Mouse (Mus musculus) R1 (cell line): ENCODE data around the gene Pcnt.

Experiments used
- DNase-seq: peaks from one replicate; pipeline ENCODE4 v3.0.0-alpha.2; 2018; ENCODE audit warnings: low read depth, low spot score

The Pcnt gene

DNA sequence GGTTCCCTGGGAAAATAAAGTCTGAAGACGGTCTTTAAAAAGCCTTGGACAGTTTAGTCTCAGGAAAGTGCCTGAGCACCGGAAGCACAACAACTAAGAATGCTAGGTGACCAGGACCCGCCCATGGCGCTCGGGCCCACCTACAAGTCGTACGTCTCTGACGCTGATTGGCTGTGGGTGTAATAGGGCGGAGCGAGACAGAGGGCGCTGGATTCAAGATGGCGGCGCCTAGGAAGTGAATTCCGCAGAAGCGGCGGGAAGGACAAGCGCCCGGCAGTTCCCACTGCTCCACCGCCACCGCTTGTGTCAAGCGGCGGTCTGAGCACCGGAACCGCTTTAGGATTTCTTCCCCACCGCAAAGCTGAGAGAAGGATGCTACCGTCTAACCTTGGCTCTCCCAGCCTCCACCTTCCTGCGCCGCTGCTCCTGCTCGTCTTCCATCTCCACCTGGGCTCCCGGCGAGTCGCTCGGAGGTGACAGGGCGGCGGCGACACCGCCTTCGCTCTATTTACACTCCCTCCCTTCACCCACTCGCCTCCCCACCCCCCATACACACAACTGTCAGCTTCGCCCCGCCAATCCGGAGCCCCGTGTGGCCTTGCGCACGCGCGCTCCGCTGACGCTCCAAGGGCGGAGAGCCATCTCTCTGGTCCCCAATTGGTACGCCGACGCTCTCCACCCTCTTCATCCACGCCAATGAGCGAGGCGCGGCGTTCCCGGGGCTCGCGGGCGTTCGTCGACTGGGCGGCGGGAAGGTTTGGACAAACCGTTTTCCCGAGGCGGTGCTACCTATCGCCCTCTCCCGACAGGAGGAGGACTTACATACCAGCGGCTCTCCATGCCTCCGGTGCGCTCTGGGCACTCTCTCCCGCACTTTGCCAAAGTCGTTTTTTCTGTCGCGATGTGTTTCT lies at the start of gene Pcnt:
Gene Pcnt, minus strand, starts transcription at position 609 of the 911 bp plus-strand sequence.
- peak; percentile 99 for DNase-seq

GRCm38 (mm10) chr10:76489205-76489604 lies 46.6 kb upstream of the Pcnt start:
- no peak for DNase-seq

DNA sequence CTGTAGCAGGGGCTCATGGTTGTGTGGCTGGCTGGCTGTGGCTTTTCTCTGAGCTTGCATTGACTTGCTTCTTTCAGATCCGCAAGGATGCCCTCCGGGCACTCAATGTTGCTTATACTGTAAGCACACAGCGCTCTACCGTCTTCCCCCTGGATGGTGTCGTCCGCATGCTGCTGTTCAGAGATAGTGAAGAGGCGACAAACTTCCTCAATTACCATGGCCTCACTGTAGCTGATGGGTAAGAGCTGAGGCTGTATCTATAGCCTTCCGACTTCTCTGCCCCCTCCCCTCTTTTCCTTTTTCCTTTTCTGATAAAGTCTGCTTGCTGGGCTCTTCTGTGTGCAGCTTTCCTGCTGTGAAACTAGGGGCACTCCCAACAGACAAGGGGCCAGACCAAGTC lies 45.7 kb upstream of the Pcnt start:
- DNase-seq: no peak

GRCm38 (mm10) chr10:76486302-76486701 lies 43.7 kb upstream of the Pcnt start:
- DNase-seq: no peak

- DNase-seq: no peak
These were observed 38.9 kb upstream of the Pcnt start for GRCm38 (mm10) chr10:76481480-76481879.

- peak; percentile 65 for DNase-seq
These were observed 38.3 kb upstream of the Pcnt start for GRCm38 (mm10) chr10:76480851-76481250.

DNA sequence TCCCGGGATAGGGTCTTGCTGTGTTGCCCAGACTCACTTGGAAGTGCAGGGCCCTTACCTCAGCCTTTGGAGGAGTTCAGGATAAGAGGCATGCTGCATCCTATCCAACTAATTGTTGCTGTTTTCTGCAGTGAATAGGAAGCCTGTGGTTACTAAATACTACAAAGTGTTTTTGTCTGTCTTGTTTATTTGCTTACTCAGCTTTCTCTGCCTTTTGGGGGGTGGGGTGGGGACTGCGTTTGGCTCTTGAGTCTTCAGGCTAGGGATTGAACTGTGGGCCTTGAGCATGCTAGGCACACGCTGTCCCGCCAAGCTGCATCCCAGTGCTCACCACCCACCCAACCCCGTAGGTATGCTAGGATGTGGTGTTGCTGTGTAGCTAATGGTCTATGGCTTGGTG lies 31.2 kb upstream of the Pcnt start:
- DNase-seq: no peak

DNA sequence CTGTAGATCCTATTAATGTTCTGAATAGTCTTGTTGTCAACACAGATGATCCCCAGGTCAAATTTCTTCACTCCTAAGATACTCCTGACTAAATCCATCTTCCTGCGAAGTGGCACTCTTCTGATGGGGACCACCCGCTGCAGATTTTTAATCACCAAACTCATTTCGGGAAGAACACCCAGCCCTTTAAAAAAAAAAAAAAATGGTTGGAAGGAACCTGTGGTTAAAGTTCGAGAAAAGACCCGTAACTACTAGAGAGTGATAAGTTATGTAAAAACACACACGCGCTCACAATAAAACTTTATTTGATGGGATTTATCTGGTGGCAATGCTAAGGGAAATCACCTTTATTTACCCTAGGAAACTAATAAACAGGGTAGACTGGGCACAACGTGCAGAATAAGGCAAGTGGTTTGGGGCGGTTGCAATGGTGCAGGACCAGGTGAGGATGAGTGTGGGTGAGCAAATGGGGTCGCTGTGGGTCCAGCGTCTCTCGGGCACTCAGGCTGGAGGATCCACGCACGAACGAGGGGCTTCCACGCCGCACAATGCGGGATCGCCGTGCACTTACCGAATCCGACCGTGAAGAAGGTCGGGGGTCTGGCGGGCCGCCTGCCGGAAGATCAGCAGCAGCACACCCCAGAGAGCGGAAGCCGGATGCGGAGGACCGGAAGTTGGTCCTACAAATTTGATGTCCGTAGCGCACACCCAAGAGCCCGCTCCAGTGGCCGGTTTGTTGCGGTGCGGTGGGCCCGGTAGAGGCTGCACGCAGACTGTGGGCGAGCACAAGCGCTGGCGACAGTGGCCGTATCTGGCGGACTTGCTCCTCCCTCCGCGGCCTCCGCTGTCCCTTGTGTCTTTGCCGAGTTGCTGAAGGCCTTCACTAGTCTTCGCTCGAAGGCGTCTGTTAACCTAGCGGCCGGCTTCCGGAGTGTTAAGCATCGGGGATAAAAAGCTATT lies 25.9 kb upstream of the Pcnt start, which contains the start of the genes Mcm3ap and Ybey:
Gene Mcm3ap, plus strand, starts transcription at position 725 of the 960 bp plus-strand sequence.
Gene Ybey, minus strand, starts transcription at position 912 of the 960 bp plus-strand sequence.
- peak; percentile 95 for DNase-seq

- peak; percentile 63 for DNase-seq
These were observed 20.1 kb upstream of the Pcnt start for GRCm38 (mm10) chr10:76462721-76463120.

DNA sequence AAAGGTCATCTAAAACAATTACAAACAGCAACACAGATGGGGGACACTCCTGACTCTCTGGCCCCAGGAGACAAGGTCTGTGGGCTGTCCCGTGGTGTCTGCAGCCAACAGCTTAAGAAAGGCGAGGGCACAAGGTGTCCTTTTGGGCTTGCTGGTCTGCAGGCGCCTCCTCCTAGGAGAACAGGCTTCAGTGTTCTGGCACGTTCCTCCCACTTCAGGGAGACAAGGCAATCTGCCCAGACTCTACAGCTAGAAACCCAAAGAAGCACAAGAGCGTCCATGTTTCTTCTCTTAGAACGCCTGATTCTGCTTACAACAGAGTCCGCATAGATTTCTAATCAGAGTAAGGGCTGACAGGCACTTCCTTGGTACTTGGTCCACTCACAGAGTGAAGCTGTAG lies 19.7 kb upstream of the Pcnt start:
- DNase-seq: no peak

DNA sequence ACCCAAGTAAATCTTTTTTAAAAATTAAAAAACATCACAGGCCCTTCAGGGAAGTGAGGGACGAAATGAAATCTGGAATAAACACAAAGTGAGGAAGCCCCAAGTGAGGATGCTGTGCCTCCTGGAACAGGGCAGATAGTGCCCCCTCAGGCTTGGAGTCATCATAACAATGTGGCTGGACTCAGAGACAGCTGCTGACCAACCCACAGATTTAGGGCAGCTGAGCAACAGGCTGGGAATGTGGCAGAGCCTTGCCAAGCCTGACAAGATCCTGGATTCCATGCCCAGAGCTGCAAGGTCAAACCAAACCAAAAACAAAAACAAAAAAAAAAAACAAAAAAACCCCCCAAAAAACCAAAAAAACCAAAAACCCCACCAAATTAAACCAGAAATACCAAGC lies 18.7 kb upstream of the Pcnt start:
- DNase-seq: no peak

GRCm38 (mm10) chr10:76455289-76455688 lies 12.7 kb upstream of the Pcnt start:
- peak; percentile 77 for DNase-seq

- DNase-seq: no peak
These were observed 6.3 kb upstream of the Pcnt start, which contains the start of gene 2610028H24Rik for GRCm38 (mm10) chr10:76448851-76449250. Gene 2610028H24Rik (plus strand): TSS chr10:76449081.

DNA sequence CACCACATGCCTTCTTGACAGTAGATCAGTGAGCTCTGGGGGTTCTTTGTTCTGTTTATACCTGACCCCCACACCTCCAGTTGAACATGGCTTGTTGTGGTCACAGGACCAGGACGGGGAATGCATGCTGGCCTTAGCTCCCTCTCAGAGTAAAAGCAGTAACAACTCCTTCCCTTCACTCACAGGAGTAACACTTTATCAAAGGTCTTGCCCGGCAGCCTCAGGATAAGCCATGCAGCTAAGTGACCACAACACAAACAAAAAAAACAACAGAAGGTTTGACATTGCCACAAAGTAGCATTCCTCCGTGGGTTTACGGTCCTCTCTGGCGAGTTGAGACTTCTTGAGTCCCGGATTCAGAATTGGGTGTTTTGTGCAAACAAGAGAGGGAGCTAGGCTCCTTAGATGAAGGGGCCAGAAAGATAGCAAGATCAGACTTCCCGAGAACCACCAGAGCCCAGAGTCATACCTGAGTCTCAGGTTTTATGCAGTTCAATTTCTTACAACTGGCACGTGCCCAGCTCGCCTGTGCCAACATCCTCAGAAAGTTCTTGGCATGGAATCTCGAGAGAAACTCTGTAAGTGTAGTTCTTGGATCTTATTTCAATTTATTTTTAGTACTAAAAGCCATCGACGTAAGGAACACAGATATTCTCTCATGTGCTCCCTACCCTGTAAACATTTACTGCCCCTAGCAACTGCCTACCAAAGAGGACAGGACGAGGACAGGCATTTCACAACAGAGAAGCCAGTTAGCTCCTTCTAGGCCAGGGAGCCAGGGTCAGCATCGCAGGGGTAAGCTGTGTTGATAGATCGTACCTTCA lies 5.0 kb upstream of the Pcnt start:
- DNase-seq: no peak

GRCm38 (mm10) chr10:76445996-76446681 lies 3.6 kb upstream of the Pcnt start:
- no peak for DNase-seq

DNA sequence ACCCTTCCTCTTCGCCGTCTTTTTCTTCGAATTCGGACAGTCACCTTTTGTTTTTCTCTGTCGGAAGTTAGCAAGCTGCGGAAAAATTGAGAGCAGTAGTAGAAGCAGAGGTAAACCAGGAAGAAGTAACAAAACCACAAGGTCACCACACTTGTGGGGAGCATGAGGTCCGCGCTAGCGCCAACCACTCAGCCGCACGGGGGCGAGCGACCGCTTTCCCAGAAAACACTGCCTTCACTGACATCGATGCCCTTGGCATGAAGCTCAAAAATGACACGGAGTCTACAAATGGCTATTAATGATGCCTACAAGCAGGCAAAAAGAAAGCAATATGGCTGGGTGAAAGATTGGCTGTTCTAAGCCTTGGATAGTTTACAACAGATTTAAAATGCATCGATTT lies 2.3 kb downstream of the Pcnt start, which contains the start of gene AC141477.1:
Gene AC141477.1, minus strand, starts transcription at position 164 of the 400 bp plus-strand sequence.
- peak; percentile 44 for DNase-seq

GRCm38 (mm10) chr10:76439107-76439890 lies 3.3 kb downstream of the Pcnt start:
- peak; percentile 96 for DNase-seq

- DNase-seq: no peak
These were observed 8.7 kb downstream of the Pcnt start for GRCm38 (mm10) chr10:76433925-76434324.

DNA sequence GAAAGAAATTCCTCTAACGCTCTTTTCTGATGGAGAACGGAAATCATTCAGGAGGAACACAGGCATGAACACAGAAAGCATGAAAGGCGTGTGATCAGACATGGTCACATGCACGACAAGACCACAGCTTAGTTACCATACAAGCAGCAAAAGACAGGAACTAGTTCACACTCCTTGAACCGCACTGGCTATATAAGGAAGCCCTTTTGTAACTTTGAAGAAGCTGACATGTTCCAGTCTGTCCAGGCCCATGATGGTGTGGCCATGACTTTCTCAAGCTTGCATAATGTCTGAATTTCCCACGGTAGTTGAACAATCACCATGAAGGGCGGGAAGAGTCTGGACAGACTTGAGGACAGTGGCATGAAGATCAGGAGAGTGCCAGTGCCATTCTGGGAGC lies 16.9 kb downstream of the Pcnt start:
- no peak for DNase-seq

DNA sequence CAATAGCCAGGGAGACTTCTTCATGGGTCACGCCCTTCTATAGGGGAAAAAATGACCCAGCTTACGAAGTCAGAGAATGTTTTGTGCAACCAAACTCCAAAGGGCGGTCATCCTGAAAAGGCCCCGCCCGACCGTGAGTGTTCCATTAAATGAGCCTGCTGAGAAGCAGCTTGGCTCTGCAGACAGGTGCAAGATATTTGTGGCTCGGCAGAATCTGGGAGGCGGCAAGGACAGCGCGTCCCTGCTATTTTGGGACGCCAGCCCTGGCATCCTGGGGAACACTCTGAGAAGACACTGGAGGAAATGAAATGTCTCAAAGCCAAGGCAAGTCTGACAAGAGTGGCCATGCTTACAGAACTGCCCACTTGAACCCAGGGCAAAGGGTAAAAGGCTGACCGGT lies 25.8 kb downstream of the Pcnt start:
- no peak for DNase-seq
